Mouse (Mus musculus): ENCODE measurements at regions not wholly inside any gene's neighbourhood (a gene's known extent, or its start where the extent isn't known, plus 50 kb on each side); places are given as distances from the start of the nearest gene placed in this dataset.
"Not testable (repeated sequence)": the region's sequence is repeated elsewhere in the genome, so short reads cannot be mapped to it uniquely, and the experiment has no call there.

- no peak for DNase-seq (ENCODE audit: low spot score in 2 of 2)
Measured at GRCm38 (mm10) chr3:31508471-31508870, 198.3 kb upstream of the Slc7a14 start.

GRCm38 (mm10) chr3:31499201-31499968 lies 189.2 kb upstream of the Slc7a14 start:
- no peak for DNase-seq (ENCODE audit: low spot score in 2 of 2)

DNA sequence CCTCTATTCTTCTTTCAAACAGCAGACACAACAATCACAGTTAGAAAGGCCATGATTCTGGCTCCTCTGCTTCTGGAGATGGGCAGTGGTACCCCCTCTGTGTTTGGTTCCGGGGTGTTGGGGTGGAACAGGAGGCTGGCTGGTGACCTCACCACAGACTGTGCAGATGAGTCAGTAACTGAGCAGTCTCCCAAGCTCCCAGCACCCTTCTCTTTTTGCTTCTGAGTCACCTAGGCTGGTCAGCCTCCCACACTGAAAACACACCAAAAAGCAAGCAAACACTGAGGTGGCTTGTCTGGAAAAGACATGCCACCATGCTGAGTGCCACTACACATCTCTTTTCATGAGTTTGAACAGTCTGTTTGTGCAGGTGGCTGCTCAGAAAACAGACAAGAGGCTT lies 185.1 kb upstream of the Slc7a14 start:
- no peak for DNase-seq (ENCODE audit: low spot score in 2 of 2)

DNA sequence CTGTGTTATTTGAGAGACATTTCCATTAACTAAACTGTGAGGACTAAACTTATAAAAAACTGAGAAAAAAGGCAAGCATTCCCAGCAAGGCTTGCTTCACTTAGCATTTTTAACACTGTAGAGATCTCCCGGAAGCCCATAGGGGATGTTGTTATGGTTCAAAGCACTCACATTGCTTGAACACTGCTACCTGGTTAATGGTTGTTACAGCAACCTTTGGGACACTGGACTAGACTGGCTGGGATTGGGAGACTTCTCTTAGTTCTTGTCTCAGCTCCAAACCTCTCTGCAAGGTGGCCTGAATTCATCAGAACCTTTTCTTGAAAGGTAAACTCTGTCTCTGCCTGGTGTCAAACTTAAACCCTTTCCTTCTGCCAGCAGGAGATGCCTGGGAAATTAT lies 184.5 kb upstream of the Slc7a14 start:
- no peak for DNase-seq (ENCODE audit: low spot score in 2 of 2)

DNA sequence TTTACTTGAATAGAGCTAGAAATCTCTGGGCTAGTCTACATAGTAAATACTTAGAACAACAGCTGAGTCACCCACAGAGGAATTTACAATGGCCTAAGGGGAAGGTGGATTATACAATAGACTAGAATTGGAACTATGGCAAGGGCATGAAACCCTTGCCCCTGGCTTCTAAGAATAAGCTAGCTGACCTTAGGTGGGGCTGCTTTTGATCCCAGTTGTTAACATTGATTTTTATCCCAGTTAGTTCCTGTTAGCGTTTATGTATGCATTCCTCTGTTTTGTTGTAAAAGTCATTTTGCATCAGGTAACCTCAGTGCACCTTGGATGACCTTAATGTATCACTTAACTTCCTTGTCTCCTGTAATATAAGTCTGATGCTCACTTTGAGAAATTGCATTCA lies 181.6 kb upstream of the Slc7a14 start:
- not testable (repeated sequence) for DNase-seq (ENCODE audit: low spot score in 2 of 2)

- DNase-seq (ENCODE audit: low spot score in 2 of 2) = no peak
Measured at GRCm38 (mm10) chr3:31487596-31487995, 177.4 kb upstream of the Slc7a14 start.

- no peak for DNase-seq (ENCODE audit: low spot score in 2 of 2)
Measured at GRCm38 (mm10) chr3:31481964-31482363, 171.8 kb upstream of the Slc7a14 start.

DNA sequence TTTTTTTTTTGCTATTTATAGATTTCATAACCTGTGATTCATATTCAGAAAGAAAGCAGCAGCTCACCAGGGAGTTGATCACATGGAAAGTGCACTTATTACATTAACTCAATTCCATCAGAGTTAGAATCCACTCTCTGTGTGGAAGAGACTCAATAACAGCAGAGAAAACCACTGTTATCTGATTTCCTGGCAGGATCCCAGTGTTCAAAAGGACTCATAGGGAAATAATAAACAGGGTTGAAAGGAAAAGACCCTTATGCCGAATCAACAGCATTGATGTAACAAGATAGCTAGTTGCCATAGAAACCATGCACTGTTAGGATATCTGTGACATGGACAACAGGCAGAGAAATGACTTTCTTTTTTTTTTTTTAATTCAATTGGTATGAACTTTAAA lies 157.7 kb upstream of the Slc7a14 start:
- no peak for DNase-seq (ENCODE audit: low spot score in 2 of 2)

DNA sequence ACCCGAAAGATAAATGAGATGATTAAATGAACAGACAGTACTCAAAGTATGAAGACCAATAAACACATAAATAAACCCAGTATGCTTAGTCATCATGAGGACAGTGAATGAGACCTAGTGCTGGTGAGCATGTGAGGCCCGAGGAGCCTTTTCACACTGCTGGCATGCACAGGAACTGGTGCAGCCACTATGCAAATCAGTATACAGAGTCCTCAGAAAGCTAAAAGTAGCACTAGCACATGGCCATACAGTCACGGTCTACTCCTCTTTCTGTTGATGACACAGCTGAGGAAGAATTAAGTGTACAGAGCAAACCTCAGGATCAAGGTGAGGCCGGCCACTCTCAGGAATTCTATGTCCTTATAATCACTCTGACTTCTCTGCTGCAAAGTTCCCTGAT lies 154.1 kb upstream of the Slc7a14 start:
- DNase-seq (ENCODE audit: low spot score in 2 of 2) = no peak

GRCm38 (mm10) chr3:31459456-31459855 lies 149.3 kb upstream of the Slc7a14 start:
- peak; percentile 4 to 9 for DNase-seq (ENCODE audit: low spot score in 2 of 2)

GRCm38 (mm10) chr3:31457938-31458337 lies 147.8 kb upstream of the Slc7a14 start:
- no peak for DNase-seq (ENCODE audit: low spot score in 2 of 2)

DNA sequence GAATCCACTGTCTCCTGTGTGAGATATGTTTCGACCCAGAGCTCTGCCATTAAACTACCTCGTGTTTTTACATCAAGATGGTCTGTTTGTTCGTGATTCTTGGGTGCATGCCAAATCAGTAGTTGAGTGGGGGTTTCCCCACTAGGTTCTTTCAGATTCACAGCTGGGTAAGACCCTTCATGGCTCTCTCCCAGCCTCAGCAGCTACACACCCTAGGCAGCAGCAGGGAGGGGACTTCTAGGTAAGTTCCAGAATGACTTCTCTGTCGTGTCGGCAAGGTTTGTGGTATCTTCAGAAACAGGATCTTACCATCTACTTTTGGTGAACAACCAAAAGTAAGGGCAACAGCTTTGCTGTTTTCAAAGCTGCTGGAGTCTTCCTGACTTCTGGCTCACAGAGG lies 144.9 kb upstream of the Slc7a14 start:
- no peak for DNase-seq (ENCODE audit: low spot score in 2 of 2)

GRCm38 (mm10) chr3:31444861-31445260 lies 134.7 kb upstream of the Slc7a14 start:
- DNase-seq (ENCODE audit: low spot score in 2 of 2) = no peak

DNA sequence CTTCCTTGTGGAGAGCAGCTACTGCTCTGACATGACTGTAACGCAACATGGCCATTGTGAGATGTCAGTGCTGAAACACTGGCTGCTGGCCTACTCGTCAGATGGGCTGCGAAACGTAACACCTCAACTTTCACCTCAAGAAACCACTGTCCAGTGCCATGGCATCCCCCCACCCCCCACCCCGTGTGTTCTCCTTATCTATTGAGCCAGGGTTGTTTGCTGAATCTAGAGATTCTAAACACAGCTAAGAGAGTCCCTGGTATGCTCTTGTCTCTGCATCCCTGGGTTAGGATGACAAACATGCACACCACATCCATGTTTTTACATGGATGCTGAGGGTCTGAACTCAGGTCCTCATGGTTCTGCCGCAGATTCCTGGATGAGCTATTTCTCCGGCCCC lies 134.1 kb upstream of the Slc7a14 start:
- no peak for DNase-seq (ENCODE audit: low spot score in 2 of 2)

GRCm38 (mm10) chr3:31443894-31444293 lies 133.7 kb upstream of the Slc7a14 start:
- no peak for DNase-seq (ENCODE audit: low spot score in 2 of 2)

DNA sequence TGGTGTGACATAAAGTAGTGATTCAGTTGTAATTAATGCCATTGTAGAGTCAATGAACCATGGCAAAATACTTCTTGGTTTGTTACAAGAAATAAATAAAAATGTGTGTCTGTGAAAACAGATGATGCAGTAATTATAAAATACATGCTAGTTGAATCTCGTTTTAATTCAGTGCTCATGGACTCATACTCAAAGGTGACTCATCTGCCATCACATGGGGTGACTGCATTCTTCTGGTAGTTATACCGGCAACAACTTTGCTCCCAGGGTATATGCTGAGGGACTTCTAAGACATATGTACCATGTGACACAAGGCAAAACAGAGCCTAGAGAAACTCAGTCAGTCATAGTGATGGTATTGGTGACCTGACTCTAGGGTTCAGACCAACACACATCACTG lies 130.1 kb upstream of the Slc7a14 start:
- DNase-seq (ENCODE audit: low spot score in 2 of 2) = no peak

- peak in 1 of 2 experiments; percentile 12 for DNase-seq (ENCODE audit: low spot score in 2 of 2)
Measured at GRCm38 (mm10) chr3:31437970-31438369, 127.8 kb upstream of the Slc7a14 start.

DNA sequence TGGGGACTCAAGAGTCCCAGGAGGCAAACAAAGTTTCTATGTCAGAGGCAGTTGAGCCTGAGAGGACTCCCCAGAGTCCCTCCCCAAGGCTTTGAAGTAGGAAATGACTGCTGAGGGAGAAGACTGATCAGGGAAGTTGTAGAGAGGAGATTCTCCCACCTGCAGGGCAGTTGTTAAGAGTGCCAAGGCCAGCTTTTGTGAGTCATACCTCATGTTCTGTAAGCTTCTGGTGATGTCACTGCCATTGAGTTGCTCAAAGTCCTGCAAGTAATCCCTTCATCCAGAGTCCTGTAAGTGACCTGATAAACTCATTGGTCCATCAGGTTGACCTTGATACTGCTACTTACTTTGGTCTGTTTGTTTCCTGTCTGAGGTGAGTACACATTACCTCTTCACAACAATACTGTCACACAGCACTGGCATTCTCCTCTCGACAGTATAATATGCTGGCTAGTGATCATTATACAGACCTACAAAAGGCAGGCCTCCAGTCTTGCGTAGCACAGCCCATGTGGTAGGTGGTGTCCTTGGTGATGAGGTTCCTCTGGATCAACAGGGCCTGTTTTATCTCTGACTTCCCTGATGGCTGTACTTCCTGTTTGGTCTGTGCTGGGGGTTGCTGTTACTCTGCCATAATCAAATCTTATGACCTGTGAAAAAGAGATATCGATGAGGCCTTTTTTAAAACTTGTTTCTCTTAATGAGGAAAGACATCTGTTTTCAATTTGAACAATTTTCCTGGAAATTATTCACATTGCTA lies 125.2 kb upstream of the Slc7a14 start:
- DNase-seq (ENCODE audit: low spot score in 2 of 2) = no peak

GRCm38 (mm10) chr3:31433201-31433600 lies 123.0 kb upstream of the Slc7a14 start:
- DNase-seq (ENCODE audit: low spot score in 2 of 2) = no peak

DNA sequence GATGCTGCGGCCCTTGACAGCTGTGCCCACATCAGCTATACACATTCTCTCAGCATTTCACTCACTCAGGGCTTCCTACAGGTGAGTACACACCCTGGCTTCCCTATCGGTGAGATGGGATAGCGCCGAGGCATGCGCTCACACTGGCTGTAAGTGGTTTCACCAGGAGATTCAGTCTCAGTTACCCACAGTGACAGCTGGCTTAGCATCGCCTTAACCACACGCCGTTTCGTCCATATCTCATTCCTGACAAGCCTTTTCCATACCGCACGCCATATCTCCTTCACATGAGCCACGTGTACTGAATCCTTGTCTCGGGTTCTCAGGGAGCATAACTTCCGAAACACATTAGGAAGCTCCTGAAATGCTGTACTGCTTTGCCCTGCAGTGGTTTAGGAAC lies 113.3 kb upstream of the Slc7a14 start:
- no peak for DNase-seq (ENCODE audit: low spot score in 2 of 2)

- no peak for DNase-seq (ENCODE audit: low spot score in 2 of 2)
Measured at GRCm38 (mm10) chr3:31408802-31409201, 98.6 kb upstream of the Slc7a14 start.

GRCm38 (mm10) chr3:31405880-31406279 lies 95.7 kb upstream of the Slc7a14 start:
- no peak for DNase-seq (ENCODE audit: low spot score in 2 of 2)

GRCm38 (mm10) chr3:31399136-31399535 lies 89.0 kb upstream of the Slc7a14 start:
- DNase-seq (ENCODE audit: low spot score in 2 of 2) = no peak
